In the genomic region with DNA sequence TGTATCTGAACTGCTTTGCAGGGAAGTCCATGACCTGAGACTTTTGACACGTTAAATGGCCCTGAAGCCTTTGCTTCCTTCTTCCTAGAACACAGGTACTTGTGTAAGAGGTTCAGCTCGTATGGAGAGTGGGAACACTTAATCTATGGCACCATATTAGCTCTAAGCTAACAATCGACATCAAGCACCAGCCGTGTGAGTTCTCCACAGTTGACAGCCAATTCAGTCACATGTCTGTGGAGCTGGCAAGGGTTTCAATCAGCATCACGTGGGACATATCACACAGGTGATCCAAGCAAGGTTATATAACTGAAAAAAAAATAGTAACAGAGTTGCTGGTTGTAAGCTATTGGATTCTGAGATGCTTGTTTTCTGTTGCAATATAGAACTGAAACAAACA, we compare ENCODE assay signal across 27 mouse cellular contexts. TPM values are rescaled to one million over a fixed set of nuclear protein-coding genes. Genes with fewer than 3 reads are reported as not detected.
DNase-seq lines count a peak whose midpoint lies in the region; ATAC-seq and TF ChIP-seq lines count a peak whose summit lies in the region.
"Had no signal": no experiment of that assay in that cellular context is flagged by ENCODE, and none has a peak within 500 bp of the region (broad histone marks: within the 10 kb centered on the region; RNA-seq: fewer than 3 reads in every experiment).

No protein-coding gene starts in this region.

- peak; percentile 57 for DNase-seq in kidney, adult 9 months
- peak; percentile 72 for DNase-seq in lung, postnatal 0 days (ENCODE audit: low spot score)
- peak; percentile 82 for DNase-seq in lung, postnatal 36 days
- no peak for DNase-seq in right cerebral cortex, postnatal 4 days
- DNase-seq in gastrocnemius, adult 8-10 months (ENCODE audit: low spot score in 2 of 2), result no peak
- DNase-seq: adrenal gland, postnatal 10 days; cerebellum, adult 9-10 months; cerebellum, postnatal 36 days; gastrocnemius, postnatal 25 days; heart, postnatal 14 days; lung, embryonic 14.5 days; midbrain, embryonic 14.5 days; retina, postnatal 1 day; right cerebral cortex, postnatal 14 days; spleen, adult 18-20 months; thymus, adult 18-20 months; thymus, postnatal 25 days had no signal

- H3K36me3 ChIP-seq in intestine, embryonic 16.5 days (ENCODE audit: control insufficient read depth, insufficient read depth, low read length), result no peaks in the 10 kb centered on the region
- no peaks in the 10 kb centered on the region for H3K36me3 ChIP-seq in intestine, embryonic 15.5 days
- H3K36me3 ChIP-seq in kidney, embryonic 14.5 days (ENCODE audit: control insufficient read depth, insufficient read depth, low read length), result no peaks in the 10 kb centered on the region
- H3K36me3 ChIP-seq in lung, postnatal 0 days (ENCODE audit: insufficient read depth, low read length), result no peaks in the 10 kb centered on the region
- H3K36me3 ChIP-seq: limb, embryonic 13.5 days; liver, embryonic 12.5 days; neural tube, embryonic 15.5 days had no signal

- H3K27me3 ChIP-seq in intestine, embryonic 16.5 days (replicated peaks; ENCODE audit: control insufficient read depth, insufficient read depth, low read length), result no peaks in the 10 kb centered on the region
- no peaks in the 10 kb centered on the region for H3K27me3 ChIP-seq in intestine, embryonic 15.5 days (replicated peaks)
- no peaks in the 10 kb centered on the region for H3K27me3 ChIP-seq in kidney, embryonic 14.5 days (ENCODE audit: control insufficient read depth, insufficient read depth, low read length)
- H3K27me3 ChIP-seq in lung, postnatal 0 days (replicated peaks; ENCODE audit: insufficient read depth, low read length), result no peaks in the 10 kb centered on the region
- H3K27me3 ChIP-seq: limb, embryonic 13.5 days; liver, embryonic 12.5 days; neural tube, embryonic 15.5 days had no signal

- 59% methylated on average over 5 of the region's 5 CpGs for WGBS in intestine, embryonic 16.5 days
- WGBS in intestine, embryonic 15.5 days, result 55% methylated on average over 5 of the region's 5 CpGs
- 75% methylated on average over 5 of the region's 5 CpGs for WGBS in kidney, embryonic 14.5 days
- 37% methylated on average over 5 of the region's 5 CpGs for WGBS in lung, postnatal 0 days

- ATAC-seq in intestine, embryonic 16.5 days, result peak; percentile 14
- no peak for ATAC-seq in intestine, embryonic 15.5 days
- no peak for ATAC-seq in kidney, embryonic 14.5 days (ENCODE audit: low FRiP score, low TSS enrichment)
- peak; percentile 90 for ATAC-seq in lung, postnatal 0 days
- ATAC-seq: forebrain, embryonic 14.5 days; hindbrain, embryonic 16.5 days; liver, embryonic 12.5 days; Patski had no signal

- H3K4me2 ChIP-seq in intestine, embryonic 16.5 days (ENCODE audit: low read depth, low read length), result no peak overlapping the region
- no peak overlapping the region for H3K4me2 ChIP-seq in intestine, embryonic 15.5 days (replicated peaks)
- no peak overlapping the region for H3K4me2 ChIP-seq in kidney, embryonic 14.5 days (replicated peaks; ENCODE audit: low read depth, low read length)
- no peak overlapping the region for H3K4me2 ChIP-seq in lung, postnatal 0 days (replicated peaks; ENCODE audit: low read depth, low read length)
- H3K4me2 ChIP-seq: limb, embryonic 13.5 days; liver, embryonic 12.5 days; lung, embryonic 14.5 days; neural tube, embryonic 15.5 days had no signal

- peaks cover 4% of the 10 kb centered on the region for H3K4me1 ChIP-seq in intestine, embryonic 16.5 days (ENCODE audit: control insufficient read depth, insufficient read depth, low read length)
- H3K4me1 ChIP-seq in intestine, embryonic 15.5 days (replicated peaks), result peaks cover 3% of the 10 kb centered on the region; the same call in 1 of the 2 replicates
- H3K4me1 ChIP-seq in kidney, embryonic 14.5 days (ENCODE audit: control insufficient read depth, insufficient read depth, low read length), result no peaks in the 10 kb centered on the region
- no peaks in the 10 kb centered on the region for H3K4me1 ChIP-seq in lung, postnatal 0 days (ENCODE audit: insufficient read depth, low read depth, low read length)
- H3K4me1 ChIP-seq: liver, embryonic 12.5 days; neural tube, embryonic 15.5 days had no signal

- no peak overlapping the region for H3K9ac ChIP-seq in intestine, embryonic 16.5 days (ENCODE audit: low read depth, low read length)
- H3K9ac ChIP-seq in intestine, embryonic 15.5 days, result no peak overlapping the region
- no peak overlapping the region for H3K9ac ChIP-seq in kidney, embryonic 14.5 days (ENCODE audit: low read depth, low read length)
- H3K9ac ChIP-seq in lung, postnatal 0 days (replicated peaks; ENCODE audit: low read depth), result no peak overlapping the region
- H3K9ac ChIP-seq: limb, embryonic 13.5 days; liver, embryonic 12.5 days; lung, embryonic 14.5 days; neural tube, embryonic 15.5 days had no signal

- H3K4me3 ChIP-seq in intestine, embryonic 16.5 days (ENCODE audit: low read length), result no peak overlapping the region
- no peak overlapping the region for H3K4me3 ChIP-seq in intestine, embryonic 15.5 days (replicated peaks)
- H3K4me3 ChIP-seq in kidney, embryonic 14.5 days (ENCODE audit: low read length), result no peak overlapping the region
- H3K4me3 ChIP-seq in lung, postnatal 0 days (ENCODE audit: low read depth, low read length), result no peak overlapping the region
- H3K4me3 ChIP-seq: left cerebral cortex, adult 2 months; limb, embryonic 13.5 days; liver, embryonic 12.5 days; neural tube, embryonic 15.5 days had no signal

- no peak for TF ChIP-seq CTCF in lung, postnatal 0 days (IDR thresholded peaks at IDR 0.05)

- H3K27ac ChIP-seq in intestine, embryonic 16.5 days (ENCODE audit: low read length), result no peak overlapping the region
- no peak overlapping the region for H3K27ac ChIP-seq in intestine, embryonic 15.5 days
- H3K27ac ChIP-seq in kidney, embryonic 14.5 days (ENCODE audit: low read depth, low read length), result no peak overlapping the region
- H3K27ac ChIP-seq in lung, postnatal 0 days (ENCODE audit: low read length), result no peak overlapping the region
- H3K27ac ChIP-seq: left cerebral cortex, adult 2 months; limb, embryonic 13.5 days; liver, embryonic 12.5 days; neural tube, embryonic 15.5 days had no signal

- TF ChIP-seq EP300 in lung, postnatal 0 days (IDR thresholded peaks at IDR 0.05), result peak; percentile 33; the same call in 1 of the 2 replicates

- no peaks in the 10 kb centered on the region for H3K9me3 ChIP-seq in intestine, embryonic 16.5 days (ENCODE audit: control insufficient read depth, low read length)
- H3K9me3 ChIP-seq in intestine, embryonic 15.5 days, result no peaks in the 10 kb centered on the region
- H3K9me3 ChIP-seq in kidney, embryonic 14.5 days (ENCODE audit: control insufficient read depth, low read length), result no peaks in the 10 kb centered on the region
- H3K9me3 ChIP-seq in lung, postnatal 0 days (ENCODE audit: low read length), result no peaks in the 10 kb centered on the region
- H3K9me3 ChIP-seq: limb, embryonic 13.5 days; liver, embryonic 12.5 days; neural tube, embryonic 15.5 days had no signal

RNA-seq across cellular contexts. Expression of a gene that starts 43.2 kb away (rescaled TPM):
- 7.8 and 9.7 TPM in 2 replicates for polyA plus RNA-seq in intestine, embryonic 16.5 days (2015; fragmentation: Nextera tagmentation; extraction: Ambion mirVana)
- 8.5 and 9.2 TPM in 2 replicates for polyA plus RNA-seq in intestine, embryonic 15.5 days (2015; fragmentation: Nextera tagmentation; extraction: Ambion mirVana)
- 5.8 and 8.5 TPM in 2 replicates for polyA plus RNA-seq in kidney, embryonic 14.5 days (2014; fragmentation: Nextera tagmentation; extraction: Ambion mirVana)
- 9.1 and 9.7 TPM in 2 replicates for polyA plus RNA-seq in lung, postnatal 0 days (2015; fragmentation: Nextera tagmentation; extraction: Ambion mirVana)
- total RNA-seq in gastrocnemius, adult 8-10 months (2022), result 10 to 100 TPM in 1 of 4 experiments, 1 to 10 TPM in 3; 7.3 to 10.3 (median 7.8) TPM

Comparison
In these comparisons a context has a peak if more than half of its experiments do, and no peak if none do; other contexts are left out.
1. ATAC-seq: peak in intestine, embryonic 16.5 days (single experiment) and lung, postnatal 0 days (single experiment); none in intestine, embryonic 15.5 days (single experiment) and kidney, embryonic 14.5 days (single experiment).
2. DNase-seq: peak in kidney, adult 9 months (single experiment), lung, postnatal 0 days (single experiment) and lung, postnatal 36 days (single experiment); none in right cerebral cortex, postnatal 4 days (single experiment) and gastrocnemius, adult 8-10 months (0 of 2).